Mouse (Mus musculus): Measurements from ENCODE around the gene Tmem185b.

DNA sequence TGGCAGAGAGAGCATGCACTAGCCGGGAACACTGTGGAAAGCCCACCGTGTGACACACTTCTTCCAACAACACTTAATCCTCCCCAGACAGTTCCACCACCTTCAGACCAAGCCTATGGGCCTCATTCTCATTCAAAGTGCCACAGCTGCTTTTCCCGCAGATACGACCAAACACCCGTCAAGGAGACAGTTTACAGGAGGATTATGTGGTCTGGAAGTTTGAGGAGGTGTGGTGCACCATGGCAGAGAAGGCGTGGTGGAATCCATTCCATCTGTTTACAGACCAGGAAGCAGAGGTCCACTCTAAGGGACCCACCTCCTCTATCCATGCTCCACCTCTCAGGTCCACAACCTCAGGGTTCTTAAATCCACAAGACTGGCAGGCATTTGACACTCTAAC lies 6.7 kb upstream of the Tmem185b start:
- TF ChIP-seq CTCF (IDR thresholded peaks at IDR 0.05; ENCODE audit: extremely low read depth, insufficient read length, insufficient replicate concordance, low read depth, low read length): no peak
- TF ChIP-seq POLR2A (IDR thresholded peaks at IDR 0.05; ENCODE audit: low read depth, low read length): no peak
